Mouse (Mus musculus): ENCODE data around the gene Cnot10.
"Not testable (repeated sequence)": the region's sequence is repeated elsewhere in the genome, so short reads cannot be mapped to it uniquely, and the experiment has no call there.

Gene Cnot10

GRCm38 (mm10) chr9:114648472-114648871, 8.5 kb upstream of the Cnot10 start:
- DNase-seq: not testable (repeated sequence)

- no peak for DNase-seq
These were observed 7.8 kb upstream of the Cnot10 start for GRCm38 (mm10) chr9:114647506-114648432.

- DNase-seq: peak; percentile 87
These were observed 6.8 kb upstream of the Cnot10 start for GRCm38 (mm10) chr9:114646556-114647505.

GRCm38 (mm10) chr9:114639186-114639748, 717 bp downstream of the Cnot10 start:
- no peak for DNase-seq

GRCm38 (mm10) chr9:114636751-114637150, 3.2 kb downstream of the Cnot10 start:
- DNase-seq: no peak

GRCm38 (mm10) chr9:114636150-114636549, 3.8 kb downstream of the Cnot10 start:
- DNase-seq: no peak

- DNase-seq: no peak
These were observed 7.7 kb downstream of the Cnot10 start for GRCm38 (mm10) chr9:114632331-114632730.

GRCm38 (mm10) chr9:114626726-114627125, 13.3 kb downstream of the Cnot10 start:
- no peak for DNase-seq

- no peak for DNase-seq
These were observed 15.8 kb downstream of the Cnot10 start for GRCm38 (mm10) chr9:114624178-114624577.

GRCm38 (mm10) chr9:114621149-114621548, 18.8 kb downstream of the Cnot10 start:
- no peak for DNase-seq

GRCm38 (mm10) chr9:114614176-114614953, 25.6 kb downstream of the Cnot10 start:
- DNase-seq: peak; percentile 46

GRCm38 (mm10) chr9:114613026-114613425, 27.0 kb downstream of the Cnot10 start:
- no peak for DNase-seq

GRCm38 (mm10) chr9:114612566-114612965, 27.4 kb downstream of the Cnot10 start:
- DNase-seq: no peak

GRCm38 (mm10) chr9:114610266-114610665, 29.7 kb downstream of the Cnot10 start:
- no peak for DNase-seq

- no peak for DNase-seq
These were observed 36.0 kb downstream of the Cnot10 start for GRCm38 (mm10) chr9:114603876-114604540.

- no peak for DNase-seq
These were observed 38.9 kb downstream of the Cnot10 start for GRCm38 (mm10) chr9:114601096-114601495.

GRCm38 (mm10) chr9:114585017-114585345, 55.0 kb downstream of the Cnot10 start:
- no peak for DNase-seq

GRCm38 (mm10) chr9:114584183-114585016, 55.6 kb downstream of the Cnot10 start:
- DNase-seq: no peak

GRCm38 (mm10) chr9:114583812-114584182, 56.2 kb downstream of the Cnot10 start:
- DNase-seq: peak; percentile 43

GRCm38 (mm10) chr9:114578646-114579045, 61.3 kb downstream of the Cnot10 start:
- DNase-seq: no peak

- DNase-seq: no peak
These were observed 64.0 kb downstream of the Cnot10 start for GRCm38 (mm10) chr9:114576001-114576400.
